Mouse (Mus musculus) E14TG2a.4 (cell line): ENCODE measurements around the gene Fip1l1.

Source experiments
- CTCF ChIP-seq: conservative IDR thresholded peaks from 2 replicates; pipeline ENCODE4 v1.5.1; 2014; ENCODE audit warnings: low read length
- POU5F1 ChIP-seq: IDR thresholded peaks from 2 replicates; pipeline ENCODE4 v1.6.1; 2014; ENCODE audit warnings: low read length, borderline replicate concordance

DNA sequence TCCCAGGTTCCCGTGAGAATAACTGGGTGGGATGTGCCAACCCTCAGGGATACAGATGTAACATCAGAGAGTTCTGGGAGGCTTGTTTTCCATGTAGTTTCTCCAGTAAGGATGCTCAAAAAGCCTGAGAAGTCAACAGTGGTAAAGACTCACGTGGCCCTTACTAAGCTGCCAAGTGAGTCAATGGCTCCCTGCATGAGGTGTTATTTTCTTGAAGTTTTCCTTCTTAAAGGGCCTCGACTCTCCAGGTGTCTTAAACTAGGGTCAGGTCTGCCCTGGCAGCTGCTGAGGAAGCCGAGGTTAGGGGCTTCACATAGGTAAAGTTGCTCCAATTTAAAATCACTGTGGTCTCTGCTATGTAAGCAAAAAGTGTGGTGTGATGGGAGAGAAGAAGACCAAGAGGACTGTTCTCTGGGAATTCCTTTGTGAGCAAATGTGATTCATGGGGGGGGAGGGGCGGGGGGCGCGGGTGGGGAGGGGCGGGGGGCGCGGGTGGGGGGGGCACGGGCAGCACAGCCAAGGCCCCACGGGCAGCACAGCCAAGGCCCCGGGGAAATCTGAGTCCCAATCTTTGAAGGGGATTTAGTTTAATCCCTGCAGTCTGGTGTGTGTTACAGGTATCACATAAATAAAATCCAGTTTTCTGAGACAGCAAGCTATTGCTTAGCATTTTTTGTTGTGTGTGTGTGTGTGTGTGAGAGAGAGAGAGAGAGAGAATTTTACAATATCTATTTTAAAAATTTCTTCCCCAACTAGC, 82.7 kb downstream of the Fip1l1 start:
- no peak for TF ChIP-seq CTCF
- TF ChIP-seq POU5F1, result no peak
